Mouse (Mus musculus): ENCODE results near the gene Rab36. TPM values are rescaled to one million over a fixed set of nuclear protein-coding genes. Genes with fewer than 3 reads are reported as not detected.

The Rab36 gene
- polyA plus RNA-seq, 1 experiment = 0.82 TPM

GRCm38 (mm10) chr10:75063301-75063965, 26.6 kb downstream of the Rab36 start:
- no peak overlapping the region for H3K27ac ChIP-seq (ENCODE audit: insufficient read depth, low read depth, low read length)
- H3K4me3 ChIP-seq (ENCODE audit: insufficient read depth, low read length) = no peak overlapping the region
- H3K4me1 ChIP-seq (ENCODE audit: control insufficient read depth, insufficient read depth, low read length) = peaks cover 2% of the 10 kb centered on the region
- TF ChIP-seq POLR2A (IDR thresholded peaks at IDR 0.05; ENCODE audit: borderline replicate concordance, low read depth, low read length) (no peak), CTCF (IDR thresholded peaks at IDR 0.05; ENCODE audit: low read depth, low read length) (no peak)

DNA sequence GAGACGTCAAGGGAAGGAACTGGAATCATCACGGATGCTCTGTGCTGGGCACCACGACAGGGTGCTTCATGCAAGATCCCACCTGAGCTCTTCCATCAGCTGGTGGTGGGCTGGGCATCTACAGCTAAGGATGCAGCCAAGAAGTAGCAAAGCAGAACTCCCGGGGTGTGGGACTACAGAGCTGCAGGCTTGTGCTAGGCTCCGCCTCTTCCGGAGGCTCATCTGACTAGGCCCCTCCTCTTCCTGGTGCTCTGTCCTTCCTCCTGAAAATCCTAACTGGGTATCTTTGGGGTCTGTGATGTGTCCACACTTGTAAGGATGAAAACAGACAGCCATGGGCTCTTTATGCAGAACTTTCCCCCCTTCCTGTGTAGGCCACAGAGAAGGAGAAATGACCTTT, 28.8 kb downstream of the Rab36 start:
- TF ChIP-seq CTCF (IDR thresholded peaks at IDR 0.05; ENCODE audit: low read depth, low read length) (no peak), POLR2A (IDR thresholded peaks at IDR 0.05; ENCODE audit: borderline replicate concordance, low read depth, low read length) (no peak)
- no peaks in the 10 kb centered on the region for H3K4me1 ChIP-seq (ENCODE audit: control insufficient read depth, insufficient read depth, low read length)
- H3K27ac ChIP-seq (ENCODE audit: insufficient read depth, low read depth, low read length) = no peak overlapping the region

DNA sequence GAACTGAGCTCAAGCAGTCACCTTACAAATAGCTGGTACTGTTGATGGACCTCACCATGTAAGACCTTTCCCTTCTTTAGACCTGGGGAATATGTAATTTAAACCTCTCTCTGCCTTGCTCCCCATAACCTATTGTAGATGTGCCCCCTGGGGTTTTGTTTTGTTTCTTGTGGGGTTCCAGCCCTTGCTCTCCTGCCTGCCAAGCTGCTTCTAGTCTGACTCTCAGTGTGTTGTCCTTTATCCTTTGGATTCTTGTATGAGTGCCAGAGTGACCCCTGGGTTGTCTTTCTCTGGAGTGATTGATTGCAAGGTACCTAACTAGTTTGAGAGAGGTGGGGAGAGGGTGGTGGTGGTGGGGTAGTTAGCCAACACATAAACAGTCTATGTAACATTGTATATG, 30.6 kb downstream of the Rab36 start:
- Histone ChIP-seq H3K27ac (ENCODE audit: insufficient read depth, low read depth, low read length) (no peak overlapping the region), H3K4me1 (ENCODE audit: control insufficient read depth, insufficient read depth, low read length) (no peaks in the 10 kb centered on the region), H3K4me3 (ENCODE audit: insufficient read depth, low read length) (no peak overlapping the region)
- no peak for TF ChIP-seq CTCF (IDR thresholded peaks at IDR 0.05; ENCODE audit: low read depth, low read length)
- TF ChIP-seq POLR2A (IDR thresholded peaks at IDR 0.05; ENCODE audit: borderline replicate concordance, low read depth, low read length) = no peak

More for the DNA sequence above, 28.8 kb downstream of the Rab36 start:
- no peak overlapping the region for H3K4me3 ChIP-seq (ENCODE audit: insufficient read depth, low read length)

DNA sequence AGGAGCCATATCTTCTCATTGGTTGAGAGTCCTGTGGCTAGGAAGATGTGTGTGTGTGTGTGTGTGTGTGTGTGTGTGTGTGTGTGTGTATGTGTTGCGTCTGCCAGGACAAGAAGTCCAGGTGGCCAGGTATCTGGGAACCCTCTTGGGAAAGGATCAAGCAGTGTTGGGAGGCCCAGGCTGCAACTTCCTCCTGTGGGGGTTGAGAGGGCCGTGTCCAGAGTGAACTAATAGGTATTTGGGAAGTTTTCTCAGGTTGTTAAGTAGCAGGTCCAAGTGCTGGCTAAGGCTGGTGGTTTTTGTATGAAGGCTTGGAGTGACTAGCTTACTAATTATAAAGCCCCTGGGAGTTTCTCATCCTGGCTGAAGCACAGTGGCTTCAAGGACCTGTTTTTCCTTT, 31.2 kb downstream of the Rab36 start:
- no peaks in the 10 kb centered on the region for H3K4me1 ChIP-seq (ENCODE audit: control insufficient read depth, insufficient read depth, low read length)
- no peak overlapping the region for H3K27ac ChIP-seq (ENCODE audit: insufficient read depth, low read depth, low read length)
- no peak overlapping the region for H3K4me3 ChIP-seq (ENCODE audit: insufficient read depth, low read length)
- TF ChIP-seq POLR2A (IDR thresholded peaks at IDR 0.05; ENCODE audit: borderline replicate concordance, low read depth, low read length) = no peak
- TF ChIP-seq CTCF (IDR thresholded peaks at IDR 0.05; ENCODE audit: low read depth, low read length) = no peak

DNA sequence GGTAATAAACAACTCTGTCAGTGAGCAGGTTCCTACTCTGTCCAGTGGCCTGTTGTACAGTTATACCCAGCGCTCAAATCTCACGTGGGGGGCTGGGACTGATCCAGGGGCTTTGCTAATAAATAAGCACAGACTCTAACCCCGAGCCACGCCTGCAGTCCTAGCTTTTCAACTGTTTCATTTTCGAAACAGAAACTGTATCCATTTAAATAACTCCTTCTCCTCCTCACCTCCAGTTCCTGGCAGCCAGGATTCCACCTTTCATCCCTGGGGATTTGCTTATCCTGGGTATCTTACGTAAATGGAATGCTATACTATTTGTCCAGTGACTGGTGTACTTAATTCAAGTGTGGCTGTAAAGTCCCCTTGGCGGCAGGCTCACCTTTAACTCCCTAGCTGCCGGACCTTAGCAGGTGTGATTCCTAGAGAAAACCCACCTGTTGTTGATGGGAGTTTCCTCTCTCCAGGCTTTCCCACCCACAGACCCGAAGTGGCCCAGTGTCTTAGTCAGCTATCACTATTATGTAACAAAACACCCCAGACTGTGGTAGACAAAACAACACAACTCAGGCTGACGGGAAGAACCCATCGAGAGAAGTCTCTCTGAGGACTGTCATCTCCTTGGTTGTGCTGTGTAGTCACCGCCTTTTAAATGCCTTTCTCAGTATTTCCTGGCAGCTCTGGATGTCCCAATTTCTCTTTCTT, 31.9 kb downstream of the Rab36 start:
- no peak for TF ChIP-seq CTCF (IDR thresholded peaks at IDR 0.05; ENCODE audit: low read depth, low read length)
- TF ChIP-seq POLR2A (IDR thresholded peaks at IDR 0.05; ENCODE audit: borderline replicate concordance, low read depth, low read length) = no peak
- Histone ChIP-seq H3K4me1 (ENCODE audit: control insufficient read depth, insufficient read depth, low read length) (no peaks in the 10 kb centered on the region), H3K4me3 (ENCODE audit: insufficient read depth, low read length) (no peak overlapping the region), H3K27ac (ENCODE audit: insufficient read depth, low read depth, low read length) (no peak overlapping the region)

DNA sequence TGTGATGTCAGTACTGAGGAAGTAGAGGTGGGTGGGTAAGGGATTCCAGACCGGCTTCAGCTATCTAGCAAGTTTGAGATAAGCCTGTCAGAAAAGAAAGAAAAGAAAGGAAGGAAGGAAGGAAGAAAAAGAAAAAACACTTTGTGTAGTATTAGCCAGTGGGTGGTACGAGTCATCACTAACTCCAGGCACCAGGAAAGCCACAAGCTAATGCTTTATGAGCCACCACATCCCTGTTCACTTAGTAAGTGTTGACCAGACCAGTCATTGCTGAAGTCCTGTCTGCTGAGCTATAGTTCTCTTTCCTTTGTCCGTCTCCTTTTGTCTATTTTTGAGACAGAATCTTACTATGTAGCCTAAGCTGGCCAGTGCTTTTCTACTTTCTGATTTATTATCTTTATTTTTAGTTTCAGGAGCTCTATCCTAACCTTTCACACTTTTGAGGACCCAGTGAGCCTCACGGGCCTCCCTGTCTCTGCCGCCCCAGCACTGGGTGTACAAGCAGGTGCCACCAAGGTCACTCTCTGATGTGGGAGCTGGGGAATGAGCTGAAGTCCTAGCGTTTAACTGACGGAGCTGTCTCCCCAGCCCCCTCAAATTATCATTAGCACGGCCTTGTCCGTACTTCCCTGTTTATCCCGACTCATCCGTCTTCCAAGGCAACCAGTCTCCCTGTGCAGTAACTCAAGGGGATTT, 33.6 kb downstream of the Rab36 start:
- no peaks in the 10 kb centered on the region for H3K4me1 ChIP-seq (ENCODE audit: control insufficient read depth, insufficient read depth, low read length)

DNA sequence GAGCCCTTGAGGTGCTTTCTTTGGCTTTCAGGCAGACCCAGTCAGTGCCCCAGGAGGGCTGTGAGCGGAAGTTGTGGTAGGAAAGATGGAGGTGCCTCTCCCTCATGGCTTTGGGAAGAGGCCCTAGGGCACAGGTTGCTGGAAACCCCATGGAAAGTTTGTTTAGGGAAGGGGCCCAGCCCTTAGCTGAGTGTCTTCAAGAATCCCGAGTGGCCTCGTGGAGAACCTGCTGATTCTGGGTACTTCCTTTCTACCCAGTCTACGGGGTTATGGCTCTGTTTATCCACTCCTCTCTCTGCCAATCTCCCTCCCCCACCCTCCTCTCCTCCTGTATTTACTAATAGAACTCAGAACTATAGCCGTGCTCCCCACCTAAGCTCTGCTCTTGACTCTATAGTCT, 38.8 kb downstream of the Rab36 start:
- no peak overlapping the region for H3K27ac ChIP-seq (ENCODE audit: insufficient read depth, low read depth, low read length)
- H3K4me1 ChIP-seq (ENCODE audit: control insufficient read depth, insufficient read depth, low read length) = no peaks in the 10 kb centered on the region
- no peak for TF ChIP-seq POLR2A (IDR thresholded peaks at IDR 0.05; ENCODE audit: borderline replicate concordance, low read depth, low read length)
- TF ChIP-seq CTCF (IDR thresholded peaks at IDR 0.05; ENCODE audit: low read depth, low read length) = no peak

More for the DNA sequence above, 33.6 kb downstream of the Rab36 start:
- Histone ChIP-seq H3K27ac (ENCODE audit: insufficient read depth, low read depth, low read length) (no peak overlapping the region), H3K4me3 (ENCODE audit: insufficient read depth, low read length) (no peak overlapping the region)
- TF ChIP-seq POLR2A (IDR thresholded peaks at IDR 0.05; ENCODE audit: borderline replicate concordance, low read depth, low read length) (no peak), CTCF (IDR thresholded peaks at IDR 0.05; ENCODE audit: low read depth, low read length) (no peak)

DNA sequence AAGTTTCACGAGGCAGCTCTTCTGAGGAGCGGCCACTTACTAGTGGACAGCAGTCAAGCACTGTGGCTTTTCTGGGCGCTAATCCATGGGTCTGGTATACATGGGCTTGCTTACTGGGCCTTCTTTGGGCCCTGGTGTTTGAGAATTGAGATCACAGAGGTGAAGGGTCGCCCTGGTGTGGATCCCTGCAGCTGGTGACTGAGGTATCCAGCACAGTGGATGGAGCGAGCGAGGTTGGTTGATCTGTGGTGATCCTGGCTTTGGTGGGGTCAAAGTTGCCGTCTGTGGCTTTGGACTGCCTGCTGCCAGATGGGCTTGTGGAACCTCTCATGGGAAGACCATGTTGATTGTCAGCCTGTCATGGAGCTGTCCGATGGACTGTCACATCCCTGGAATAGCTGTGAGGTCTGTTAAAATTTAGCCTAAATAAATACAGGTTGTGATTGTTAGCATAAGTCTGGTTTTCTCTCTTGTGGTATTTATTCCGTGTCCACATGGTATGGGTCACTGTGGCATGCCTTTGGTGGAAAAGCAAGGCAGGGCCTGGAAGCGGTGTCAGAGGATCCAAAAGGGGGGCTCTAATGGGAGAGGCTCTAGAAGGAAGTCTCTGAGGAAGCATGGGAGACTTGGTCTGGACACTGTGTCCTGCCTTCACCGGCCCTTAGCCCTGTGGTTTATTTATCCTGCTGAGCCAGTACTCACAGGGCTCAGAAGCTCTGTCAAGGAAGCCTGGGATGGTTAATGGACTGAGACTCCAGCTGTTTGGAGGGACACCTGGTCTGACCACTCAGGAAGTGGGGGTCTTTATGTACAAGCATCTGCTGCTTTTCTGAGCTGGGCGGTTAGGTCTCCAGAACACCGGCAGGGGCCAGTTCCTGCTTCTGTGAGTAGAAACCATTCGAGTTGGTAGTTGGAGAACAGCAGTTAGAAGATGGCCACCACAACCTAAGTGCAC, 41.6 kb downstream of the Rab36 start:
- Histone ChIP-seq H3K4me1 (ENCODE audit: control insufficient read depth, insufficient read depth, low read length) (no peaks in the 10 kb centered on the region), H3K4me3 (ENCODE audit: insufficient read depth, low read length) (no peak overlapping the region), H3K27ac (ENCODE audit: insufficient read depth, low read depth, low read length) (no peak overlapping the region)
- TF ChIP-seq POLR2A (IDR thresholded peaks at IDR 0.05; ENCODE audit: borderline replicate concordance, low read depth, low read length) (no peak), CTCF (IDR thresholded peaks at IDR 0.05; ENCODE audit: low read depth, low read length) (no peak)

More for the DNA sequence above, 38.8 kb downstream of the Rab36 start:
- no peak overlapping the region for H3K4me3 ChIP-seq (ENCODE audit: insufficient read depth, low read length)

DNA sequence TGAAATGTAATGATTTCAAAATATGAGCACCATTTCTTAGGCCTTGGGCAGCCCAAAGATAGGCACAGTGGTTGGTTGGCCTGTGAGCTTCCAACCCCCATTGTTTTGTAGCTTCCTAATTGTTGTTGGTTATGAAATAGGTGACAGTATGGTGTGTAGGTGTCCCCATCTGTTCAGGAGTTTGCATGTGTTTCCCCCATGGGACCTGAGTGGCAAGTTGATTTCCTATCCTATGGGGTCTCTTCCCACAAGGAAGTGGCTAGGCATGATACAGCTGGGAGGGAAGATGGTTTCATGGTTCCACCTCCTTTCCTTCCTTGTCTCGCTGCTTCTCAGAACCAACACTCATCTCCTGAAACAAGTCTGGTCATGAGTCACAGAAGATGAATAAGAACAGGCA, 48.5 kb downstream of the Rab36 start:
- TF ChIP-seq CTCF (IDR thresholded peaks at IDR 0.05; ENCODE audit: low read depth, low read length) (no peak), POLR2A (IDR thresholded peaks at IDR 0.05; ENCODE audit: borderline replicate concordance, low read depth, low read length) (no peak)
- no peak overlapping the region for H3K27ac ChIP-seq (ENCODE audit: insufficient read depth, low read depth, low read length)
- H3K4me1 ChIP-seq (ENCODE audit: control insufficient read depth, insufficient read depth, low read length) = no peaks in the 10 kb centered on the region
- H3K4me3 ChIP-seq (ENCODE audit: insufficient read depth, low read length) = no peak overlapping the region

All from bone marrow macrophage, adult 2 months (primary cell).